Mouse (Mus musculus) heart, adult 2 months (tissue): ENCODE results near the gene Bdh2. TPM values are rescaled to one million over a fixed set of nuclear protein-coding genes. Genes with fewer than 3 reads are reported as not detected.

Experiments used
- DNase-seq, 2 experiments: peaks; one replicate each; pipeline ENCODE4 v3.0.0; 2021
- H3K27ac ChIP-seq: fragments of 200-600 bp; 2 replicates; pipeline ENCODE4 v1.8.1; 2022
- H3K27me3 ChIP-seq: fragments of 200-500 bp; 2 replicates; pipeline ENCODE4 v1.6.1; 2012; ENCODE audit warnings: mild to moderate bottlenecking, low read length, inconsistent platforms, mixed read lengths; ENCODE audit not compliant: control insufficient read depth, insufficient read depth
- H3K36me3 ChIP-seq: fragments of 200-500 bp; 2 replicates; pipeline ENCODE4 v1.6.1; 2012; ENCODE audit warnings: low read length, inconsistent platforms; ENCODE audit not compliant: control insufficient read depth, insufficient read depth
- H3K4me1 ChIP-seq: fragments of 200-500 bp; 2 replicates; pipeline ENCODE4 v1.6.1; 2011; ENCODE audit warnings: low read length; ENCODE audit not compliant: control insufficient read depth, insufficient read depth
- H3K4me3 ChIP-seq: fragments of 200-600 bp; 2 replicates; pipeline ENCODE4 v1.8.1; 2022
- H3K79me2 ChIP-seq: fragments of 200-500 bp; replicated peaks from 2 replicates; pipeline ENCODE4 v1.6.1; 2012; ENCODE audit warnings: mild to moderate bottlenecking, inconsistent platforms, low read length, moderate library complexity, mixed read lengths; ENCODE audit not compliant: control insufficient read depth, insufficient read depth
- H3K9ac ChIP-seq: fragments of 200-500 bp; 2 replicates; pipeline ENCODE4 v1.6.1; 2012; ENCODE audit warnings: low read depth, mild to moderate bottlenecking, control low read depth, inconsistent platforms, low read length, mixed read lengths
- CTCF ChIP-seq: fragments of 200-600 bp; IDR thresholded peaks from 2 replicates; pipeline ENCODE4 v1.8.1; 2022; ENCODE audit warnings: antibody characterized with exemption, mild to moderate bottlenecking, moderate library complexity
- EP300 ChIP-seq: fragments of 200-500 bp; IDR thresholded peaks from 2 replicates; pipeline ENCODE4 v1.6.1; 2011; ENCODE audit warnings: low read depth, low read length, control low read depth; ENCODE audit not compliant: insufficient read depth
- POLR2A ChIP-seq: fragments of 200-500 bp; IDR thresholded peaks from 2 replicates; pipeline ENCODE4 v1.6.1; 2011; ENCODE audit warnings: mild to moderate bottlenecking, low read depth, low read length, control low read depth; ENCODE audit not compliant: insufficient read depth
- WGBS: fragments of 180-500 bp; shearing (Covaris S2); methylation state at CpG from one replicate; pipeline ENCODE4 v1.1.7; 2018; 5-methylcytosine and 5-hydroxymethylcytosine counted together
- intact Hi-C: fragments of 180-260 bp; cut with DNase I; formaldehyde crosslinking; loops from one replicate; pipeline ENCODE4 v1.15.1; 2025
- polyA plus RNA-seq: library from polyadenylated mRNA; depleted of rRNA; stranded (reverse); fragments of >200 nt; gene quantifications from 2 replicates; pipeline ENCODE4 v1.2.3, GENCODE M21; 2012
- total RNA-seq, 2 experiments: library from RNA; stranded (reverse); gene quantifications; 2 replicates each; pipeline ENCODE4 v1.2.3; 2021

Gene Bdh2
- total and polyA plus RNA-seq, 3 experiments, result 1.6 to 4.8 (median 3.3) TPM

- H3K36me3 ChIP-seq, result no peaks in the 10 kb centered on the region
- H3K4me1 ChIP-seq, result no peaks in the 10 kb centered on the region
- DNase-seq, result no peak
- no peaks in the 10 kb centered on the region for H3K27me3 ChIP-seq
- H3K27ac ChIP-seq, result no peak overlapping the region
- no peak overlapping the region for H3K9ac ChIP-seq
- no peaks in the 10 kb centered on the region for H3K79me2 ChIP-seq
- intact Hi-C loops, result no loop called here
- no peak overlapping the region for H3K4me3 ChIP-seq
- 73% methylated on average over 8 of the region's 8 CpGs for WGBS
- TF ChIP-seq CTCF (no peak), EP300 (no peak), POLR2A (no peak)
Measured at GRCm38 (mm10) chr3:135288138-135288750, 7.2 kb downstream of the Bdh2 start.

DNA sequence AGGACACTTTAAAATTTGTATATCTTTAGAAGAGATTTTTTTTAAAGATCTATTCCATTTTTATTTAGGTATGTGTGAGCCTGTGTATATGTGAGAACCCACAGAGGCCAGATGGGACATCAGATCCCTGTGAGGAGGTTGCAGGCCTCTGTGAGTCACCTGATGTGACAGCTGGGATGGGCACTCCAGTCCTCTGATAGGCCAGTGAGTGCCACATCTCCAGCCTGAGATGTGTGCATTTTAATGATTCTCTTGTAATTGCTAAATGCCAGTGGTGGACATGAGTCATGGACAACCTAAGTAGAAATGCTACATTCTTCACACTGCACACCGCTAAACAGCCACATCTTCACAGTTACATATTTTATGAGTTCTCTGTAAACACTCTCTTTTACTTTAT, 8.1 kb downstream of the Bdh2 start:
- H3K27me3 ChIP-seq, result no peaks in the 10 kb centered on the region
- 92% methylated on average over 1 of the region's 1 CpGs for WGBS
- no peak for DNase-seq
- no peak overlapping the region for H3K27ac ChIP-seq
- no peak overlapping the region for H3K4me3 ChIP-seq
- no peaks in the 10 kb centered on the region for H3K36me3 ChIP-seq
- TF ChIP-seq EP300 (no peak), CTCF (no peak), POLR2A (no peak)
- no peaks in the 10 kb centered on the region for H3K79me2 ChIP-seq
- no peaks in the 10 kb centered on the region for H3K4me1 ChIP-seq
- intact Hi-C loops, result no loop called here
- H3K9ac ChIP-seq, result no peak overlapping the region

DNA sequence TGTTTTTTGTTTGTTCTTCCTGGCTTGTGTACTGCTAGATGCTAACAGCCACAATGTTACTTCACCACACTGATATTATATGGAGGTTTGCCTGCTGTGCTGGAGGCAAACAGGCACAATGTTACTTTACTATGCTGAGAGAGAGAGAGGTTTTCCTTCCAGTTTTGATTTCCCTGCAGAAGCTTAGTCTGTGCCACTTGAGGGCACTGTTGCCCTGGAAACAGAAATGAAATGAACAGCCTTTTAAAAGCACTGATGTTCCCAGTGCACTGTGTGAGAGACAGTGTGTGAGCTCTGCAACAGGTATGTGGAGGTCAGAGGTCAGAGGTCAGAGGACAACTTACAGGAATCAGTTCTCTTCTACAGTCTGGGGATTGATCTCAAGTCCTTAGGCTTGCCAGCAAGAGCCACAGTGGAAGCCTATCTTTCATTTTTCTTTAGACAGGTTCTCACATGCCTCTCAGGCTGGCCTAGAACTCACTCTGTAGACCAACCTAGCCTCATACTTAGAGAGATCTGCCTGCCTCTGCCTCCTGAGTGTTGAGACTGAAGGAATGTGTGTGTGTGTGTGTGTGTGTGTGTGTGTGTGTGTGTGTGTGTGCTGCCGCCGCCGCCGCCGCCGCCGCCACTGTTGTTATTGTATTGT, 9.4 kb downstream of the Bdh2 start:
- 95% methylated on average over 7 of the region's 7 CpGs for WGBS
- H3K4me1 ChIP-seq, result no peaks in the 10 kb centered on the region
- TF ChIP-seq CTCF, result peak; percentile 80
- TF ChIP-seq EP300, result no peak
- H3K9ac ChIP-seq, result no peak overlapping the region
- H3K27me3 ChIP-seq, result no peaks in the 10 kb centered on the region
- DNase-seq, result peak in 1 of 2 experiments; percentile 23
- no peaks in the 10 kb centered on the region for H3K79me2 ChIP-seq
- H3K27ac ChIP-seq, result no peak overlapping the region
- no peaks in the 10 kb centered on the region for H3K36me3 ChIP-seq
- intact Hi-C loops, result loop anchor here (2.0 to 5.0 kb wide), 4 partner anchors 107 to 440 kb away; no protein-coding TSS in a partner anchor
- H3K4me3 ChIP-seq, result no peak overlapping the region

DNA sequence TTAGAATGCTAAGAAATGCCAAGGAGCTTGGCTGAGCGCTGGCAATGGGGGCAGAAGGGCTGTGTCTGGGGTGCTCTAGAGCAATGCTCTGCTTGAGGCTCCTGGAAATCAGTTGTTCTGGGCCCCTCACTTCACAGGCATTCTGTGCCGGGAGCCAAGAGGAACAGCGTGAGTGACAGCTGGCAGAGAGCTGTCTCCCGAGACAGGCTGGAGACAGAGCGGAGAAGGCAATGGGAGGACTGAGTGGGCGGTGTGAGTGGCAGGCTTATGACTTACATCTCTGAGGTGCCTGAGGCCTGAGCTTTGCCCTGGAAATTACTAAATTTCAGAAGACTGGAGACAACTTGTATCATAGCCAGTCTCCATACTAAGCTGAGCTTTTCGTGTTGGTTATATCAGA, 12.7 kb downstream of the Bdh2 start:
- H3K4me3 ChIP-seq, result no peak overlapping the region
- WGBS, result 44% methylated on average over 7 of the region's 7 CpGs
- intact Hi-C loops, result loop anchor here (5.0 kb wide), 2 partner anchors 104 to 419 kb away; no protein-coding TSS in a partner anchor
- H3K4me1 ChIP-seq, result no peaks in the 10 kb centered on the region; the same call in 1 of the 2 replicates
- no peaks in the 10 kb centered on the region for H3K27me3 ChIP-seq
- TF ChIP-seq CTCF, result no peak
- TF ChIP-seq EP300, result no peak
- TF ChIP-seq POLR2A, result no peak
- no peak overlapping the region for H3K9ac ChIP-seq
- no peaks in the 10 kb centered on the region for H3K36me3 ChIP-seq
- no peak overlapping the region for H3K27ac ChIP-seq
- H3K79me2 ChIP-seq, result no peaks in the 10 kb centered on the region
- peak in 1 of 2 experiments; percentile 31 for DNase-seq

DNA sequence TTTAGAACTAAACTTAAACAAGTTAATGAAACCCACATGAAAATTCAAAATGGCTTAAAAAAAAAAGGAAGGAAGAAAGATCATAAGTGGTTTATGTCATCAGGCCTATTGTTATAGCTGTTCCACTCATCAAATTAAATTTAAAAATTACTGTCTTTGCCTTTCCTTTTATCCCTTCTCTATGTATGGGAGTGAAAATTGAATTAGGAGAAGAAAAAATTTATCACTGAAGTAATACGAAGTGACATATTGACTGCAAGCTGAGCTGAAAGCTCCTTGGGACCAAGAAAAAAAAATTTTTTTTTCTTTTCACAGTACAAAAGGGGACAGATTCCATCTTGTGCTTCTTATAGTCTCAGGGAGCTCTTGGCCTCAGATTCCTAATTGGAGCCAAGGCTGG, 14.5 kb downstream of the Bdh2 start:
- H3K36me3 ChIP-seq, result no peaks in the 10 kb centered on the region
- H3K79me2 ChIP-seq, result no peaks in the 10 kb centered on the region
- H3K4me1 ChIP-seq, result no peaks in the 10 kb centered on the region; the same call in 1 of the 2 replicates
- WGBS, result 95% methylated on average over 1 of the region's 1 CpGs
- H3K27ac ChIP-seq, result no peak overlapping the region
- DNase-seq, result no peak
- no peaks in the 10 kb centered on the region for H3K27me3 ChIP-seq
- intact Hi-C loops, result no loop called here
- H3K4me3 ChIP-seq, result no peak overlapping the region
- no peak overlapping the region for H3K9ac ChIP-seq
- TF ChIP-seq CTCF (no peak), POLR2A (no peak), EP300 (no peak)

DNA sequence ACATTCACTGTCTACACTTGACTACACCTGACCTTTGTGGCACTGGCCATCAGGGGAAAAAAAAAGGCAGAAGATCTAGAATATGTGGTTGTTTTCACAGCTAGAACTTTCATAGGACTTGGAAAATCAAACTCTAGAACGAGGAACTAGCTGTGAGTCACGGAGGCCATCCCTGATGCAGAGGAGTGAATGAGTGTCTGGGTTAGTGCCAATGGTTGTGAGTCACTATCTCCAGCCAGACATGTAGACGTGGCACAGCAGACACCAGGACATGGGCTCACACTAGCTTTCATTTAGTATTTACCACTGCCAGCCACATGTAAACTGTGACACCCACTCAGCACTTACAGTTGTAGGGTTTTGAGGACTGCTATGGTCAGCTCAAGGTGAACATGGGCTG, 17.5 kb downstream of the Bdh2 start:
- Histone ChIP-seq H3K27ac (no peak overlapping the region), H3K27me3 (no peaks in the 10 kb centered on the region), H3K4me3 (no peak overlapping the region), H3K4me1 (no peaks in the 10 kb centered on the region; the same call in 1 of the 2 replicates), H3K79me2 (no peaks in the 10 kb centered on the region), H3K9ac (no peak overlapping the region), H3K36me3 (no peaks in the 10 kb centered on the region)
- no peak for TF ChIP-seq CTCF
- TF ChIP-seq EP300, result no peak
- no peak for TF ChIP-seq POLR2A
- DNase-seq, result peak in 1 of 2 experiments; percentile 14
- intact Hi-C loops, result no loop called here
- 34% methylated on average over 3 of the region's 3 CpGs for WGBS
